Mouse (Mus musculus): Measurements from ENCODE around the gene Btbd7. TPM values are rescaled to one million over a fixed set of nuclear protein-coding genes. Genes with fewer than 3 reads are reported as not detected.

Btbd7 gene
- polyA plus RNA-seq, 1 experiment = 22.1 TPM

DNA sequence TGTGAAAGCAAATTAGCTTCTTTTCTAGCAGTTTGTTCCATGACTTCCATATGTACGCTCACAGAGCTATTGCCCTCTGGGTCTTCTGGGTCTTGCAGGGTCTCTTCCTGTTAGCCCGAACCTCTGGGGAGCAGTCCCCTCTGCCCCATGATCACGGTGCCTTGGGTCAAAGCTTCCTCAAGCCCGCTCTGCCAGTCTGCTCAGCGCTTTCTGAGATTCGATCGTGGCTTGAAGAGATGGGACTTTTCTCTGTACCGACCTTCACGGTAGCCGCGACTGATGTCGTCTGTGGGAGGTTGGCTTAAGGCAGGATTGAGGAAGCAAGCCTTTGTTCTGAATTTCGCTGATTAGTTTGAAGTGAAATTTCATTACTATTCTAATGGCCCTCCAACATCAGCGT is 102.2 kb downstream of the Btbd7 start:
- H3K36me3 ChIP-seq (ENCODE audit: control insufficient read depth, insufficient read depth, low read length) = peaks cover 33% of the 10 kb centered on the region
- 94% methylated on average over 14 of the region's 14 CpGs for WGBS
- no peaks in the 10 kb centered on the region for H3K27me3 ChIP-seq (ENCODE audit: control insufficient read depth, insufficient read depth, low read length)
- H3K4me3 ChIP-seq (ENCODE audit: control insufficient read depth, insufficient read depth, low read length) = no peak overlapping the region
- no peak for TF ChIP-seq POLR2A (IDR thresholded peaks at IDR 0.05; ENCODE audit: control insufficient read depth, extremely low read depth, insufficient read depth, low read length, poor library complexity)
- no peak for TF ChIP-seq CTCF (IDR thresholded peaks at IDR 0.05; ENCODE audit: borderline replicate concordance, control insufficient read depth, extremely low read depth, insufficient read depth, low read length, poor library complexity)
- no peak overlapping the region for H3K27ac ChIP-seq (ENCODE audit: control insufficient read depth, insufficient read depth, low read length)
- H3K4me1 ChIP-seq (replicated peaks; ENCODE audit: control insufficient read depth, insufficient read depth, low read length) = peaks cover 10% of the 10 kb centered on the region
- no peak for DNase-seq

- TF ChIP-seq POLR2A (IDR thresholded peaks at IDR 0.05; ENCODE audit: control insufficient read depth, extremely low read depth, insufficient read depth, low read length, poor library complexity) (no peak), CTCF (IDR thresholded peaks at IDR 0.05; ENCODE audit: borderline replicate concordance, control insufficient read depth, extremely low read depth, insufficient read depth, low read length, poor library complexity) (no peak)
- peaks cover 54% of the 10 kb centered on the region for H3K36me3 ChIP-seq (ENCODE audit: control insufficient read depth, insufficient read depth, low read length)
- no peaks in the 10 kb centered on the region for H3K27me3 ChIP-seq (ENCODE audit: control insufficient read depth, insufficient read depth, low read length)
- no peak for DNase-seq
- no peak overlapping the region for H3K4me3 ChIP-seq (ENCODE audit: control insufficient read depth, insufficient read depth, low read length)
- H3K27ac ChIP-seq (ENCODE audit: control insufficient read depth, insufficient read depth, low read length) = no peak overlapping the region
- 0 out of 2 replicates have a peak, but pooled peaks cover 3% of the 10 kb centered on the region for H3K4me1 ChIP-seq (replicated peaks; ENCODE audit: control insufficient read depth, insufficient read depth, low read length)
- 95% methylated on average over 5 of the region's 5 CpGs for WGBS
Observed at GRCm38 (mm10) chr12:102772676-102773075, 105.6 kb downstream of the Btbd7 start.

DNA sequence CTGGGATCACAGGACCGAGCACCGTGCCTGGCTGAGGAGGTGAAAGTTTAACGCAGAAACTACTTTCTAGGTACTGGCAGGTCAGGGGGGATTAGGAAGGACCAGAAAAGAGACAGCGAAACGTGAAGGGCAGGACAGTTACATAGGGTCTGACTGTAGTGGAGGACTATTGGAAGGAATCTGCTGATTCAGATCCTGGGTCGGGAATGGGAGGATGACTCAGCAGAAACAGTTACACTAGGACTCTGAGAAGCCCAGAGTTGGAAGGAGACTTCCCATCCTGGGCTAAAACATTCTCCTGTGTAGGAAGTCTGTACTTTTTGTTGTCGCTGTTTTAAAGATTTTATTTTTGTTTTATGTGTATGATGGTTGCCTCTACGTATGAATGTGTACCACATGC is 106.7 kb downstream of the Btbd7 start:
- Histone ChIP-seq H3K4me3 (ENCODE audit: control insufficient read depth, insufficient read depth, low read length) (no peak overlapping the region), H3K36me3 (ENCODE audit: control insufficient read depth, insufficient read depth, low read length) (peaks cover 54% of the 10 kb centered on the region), H3K27me3 (ENCODE audit: control insufficient read depth, insufficient read depth, low read length) (no peaks in the 10 kb centered on the region), H3K27ac (ENCODE audit: control insufficient read depth, insufficient read depth, low read length) (no peak overlapping the region), H3K4me1 (replicated peaks; ENCODE audit: control insufficient read depth, insufficient read depth, low read length) (no peaks in the 10 kb centered on the region)
- DNase-seq = no peak
- TF ChIP-seq CTCF (IDR thresholded peaks at IDR 0.05; ENCODE audit: borderline replicate concordance, control insufficient read depth, extremely low read depth, insufficient read depth, low read length, poor library complexity) = no peak
- no peak for TF ChIP-seq POLR2A (IDR thresholded peaks at IDR 0.05; ENCODE audit: control insufficient read depth, extremely low read depth, insufficient read depth, low read length, poor library complexity)
- WGBS = over 99% methylated on average over 8 of the region's 8 CpGs

DNA sequence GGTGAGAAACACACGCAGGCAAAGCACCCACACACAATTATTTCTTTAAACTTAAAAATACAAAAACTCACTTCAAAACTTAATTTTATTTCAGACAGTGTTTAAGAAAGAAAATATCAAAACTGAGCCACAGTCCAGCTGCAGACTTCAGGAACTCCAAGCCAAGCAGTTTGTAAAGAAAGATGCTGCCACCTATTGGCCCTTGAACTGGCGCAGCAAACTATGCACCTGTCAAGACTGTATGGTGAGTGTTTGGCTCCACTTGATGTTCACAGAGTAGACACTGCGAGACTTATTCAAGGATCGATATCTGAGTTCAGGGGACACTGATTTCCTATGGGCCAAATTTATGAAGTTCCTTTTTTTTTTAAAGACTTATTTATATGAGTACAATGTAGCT is 109.3 kb downstream of the Btbd7 start:
- DNase-seq = peak; percentile 46
- WGBS = 91% methylated on average over 4 of the region's 4 CpGs
- Histone ChIP-seq H3K27me3 (ENCODE audit: control insufficient read depth, insufficient read depth, low read length) (no peaks in the 10 kb centered on the region), H3K4me3 (ENCODE audit: control insufficient read depth, insufficient read depth, low read length) (no peak overlapping the region), H3K4me1 (replicated peaks; ENCODE audit: control insufficient read depth, insufficient read depth, low read length) (no peaks in the 10 kb centered on the region), H3K27ac (ENCODE audit: control insufficient read depth, insufficient read depth, low read length) (no peak overlapping the region), H3K36me3 (ENCODE audit: control insufficient read depth, insufficient read depth, low read length) (peaks cover 37% of the 10 kb centered on the region)
- TF ChIP-seq CTCF (IDR thresholded peaks at IDR 0.05; ENCODE audit: borderline replicate concordance, control insufficient read depth, extremely low read depth, insufficient read depth, low read length, poor library complexity) (no peak), POLR2A (IDR thresholded peaks at IDR 0.05; ENCODE audit: control insufficient read depth, extremely low read depth, insufficient read depth, low read length, poor library complexity) (no peak)

DNA sequence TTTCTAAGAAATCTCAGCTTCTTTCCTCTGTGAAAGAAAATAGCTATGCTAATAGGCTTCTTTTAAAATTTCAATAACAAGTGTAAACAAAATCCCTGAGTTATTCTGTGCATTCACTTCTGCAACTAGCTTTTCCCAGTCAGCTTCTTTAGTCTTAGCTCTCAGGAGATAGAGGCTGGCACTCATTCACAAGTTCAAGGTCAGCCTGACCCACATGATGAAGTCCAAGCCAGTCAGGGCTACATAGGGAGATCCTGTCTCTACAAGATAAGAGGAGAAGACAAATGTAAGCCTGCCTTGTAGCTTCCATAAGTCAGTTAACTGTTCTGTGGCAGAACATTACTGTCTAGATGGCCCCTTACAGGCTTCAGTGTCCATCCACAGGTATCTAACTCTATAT is 114.6 kb downstream of the Btbd7 start:
- Histone ChIP-seq H3K27me3 (ENCODE audit: control insufficient read depth, insufficient read depth, low read length) (no peaks in the 10 kb centered on the region), H3K27ac (ENCODE audit: control insufficient read depth, insufficient read depth, low read length) (no peak overlapping the region), H3K4me3 (ENCODE audit: control insufficient read depth, insufficient read depth, low read length) (no peak overlapping the region), H3K4me1 (replicated peaks; ENCODE audit: control insufficient read depth, insufficient read depth, low read length) (peaks cover 4% of the 10 kb centered on the region), H3K36me3 (ENCODE audit: control insufficient read depth, insufficient read depth, low read length) (peaks cover 12% of the 10 kb centered on the region)
- DNase-seq = no peak
- TF ChIP-seq CTCF (IDR thresholded peaks at IDR 0.05; ENCODE audit: borderline replicate concordance, control insufficient read depth, extremely low read depth, insufficient read depth, low read length, poor library complexity) (no peak), POLR2A (IDR thresholded peaks at IDR 0.05; ENCODE audit: control insufficient read depth, extremely low read depth, insufficient read depth, low read length, poor library complexity) (no peak)

DNA sequence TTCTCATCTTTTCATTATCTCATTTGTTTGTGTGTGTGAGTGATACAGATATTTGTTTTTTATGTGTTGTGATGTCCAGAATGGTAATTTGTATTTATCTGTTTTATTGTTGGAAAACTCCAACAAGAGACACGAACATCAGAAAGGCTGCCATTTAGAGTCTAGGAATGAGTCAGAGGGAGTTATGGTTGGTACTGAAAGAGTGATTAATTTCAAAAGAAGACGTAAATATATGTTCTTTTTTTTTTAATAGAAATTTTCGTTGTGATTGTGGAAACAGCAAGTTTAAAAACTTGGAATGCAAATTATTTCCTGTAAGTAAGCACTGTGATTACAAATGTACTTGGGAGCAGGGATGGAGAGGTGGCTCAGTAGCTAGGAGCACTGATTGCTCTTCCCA is 116.6 kb downstream of the Btbd7 start:
- no peak overlapping the region for H3K4me3 ChIP-seq (ENCODE audit: control insufficient read depth, insufficient read depth, low read length)
- no peak overlapping the region for H3K27ac ChIP-seq (ENCODE audit: control insufficient read depth, insufficient read depth, low read length)
- TF ChIP-seq POLR2A (IDR thresholded peaks at IDR 0.05; ENCODE audit: control insufficient read depth, extremely low read depth, insufficient read depth, low read length, poor library complexity) (no peak), CTCF (IDR thresholded peaks at IDR 0.05; ENCODE audit: borderline replicate concordance, control insufficient read depth, extremely low read depth, insufficient read depth, low read length, poor library complexity) (no peak)
- peaks cover 5% of the 10 kb centered on the region for H3K4me1 ChIP-seq (replicated peaks; ENCODE audit: control insufficient read depth, insufficient read depth, low read length)
- no peaks in the 10 kb centered on the region; the same call in 1 of the 2 replicates for H3K36me3 ChIP-seq (ENCODE audit: control insufficient read depth, insufficient read depth, low read length)
- no peaks in the 10 kb centered on the region for H3K27me3 ChIP-seq (ENCODE audit: control insufficient read depth, insufficient read depth, low read length)
- DNase-seq = no peak
- WGBS = 91% methylated on average over 3 of the region's 3 CpGs

- no peaks in the 10 kb centered on the region for H3K27me3 ChIP-seq (ENCODE audit: control insufficient read depth, insufficient read depth, low read length)
- TF ChIP-seq CTCF (IDR thresholded peaks at IDR 0.05; ENCODE audit: borderline replicate concordance, control insufficient read depth, extremely low read depth, insufficient read depth, low read length, poor library complexity) (no peak), POLR2A (IDR thresholded peaks at IDR 0.05; ENCODE audit: control insufficient read depth, extremely low read depth, insufficient read depth, low read length, poor library complexity) (no peak)
- H3K27ac ChIP-seq (ENCODE audit: control insufficient read depth, insufficient read depth, low read length) = no peak overlapping the region
Observed at GRCm38 (mm10) chr12:102758936-102759335, 119.3 kb downstream of the Btbd7 start.

More at GRCm38 (mm10) chr12:102758936-102759335, 119.3 kb downstream of the Btbd7 start:
- Histone ChIP-seq H3K4me3 (ENCODE audit: control insufficient read depth, insufficient read depth, low read length) (no peak overlapping the region), H3K4me1 (replicated peaks; ENCODE audit: control insufficient read depth, insufficient read depth, low read length) (peaks cover 7% of the 10 kb centered on the region), H3K36me3 (ENCODE audit: control insufficient read depth, insufficient read depth, low read length) (no peaks in the 10 kb centered on the region)
- DNase-seq = no peak
- WGBS = 44% methylated on average over 5 of the region's 5 CpGs

Measured in thymus, adult 2 months (tissue).